Mouse (Mus musculus) CH12.LX (cell line): ENCODE measurements around the gene Cryab. TPM values are rescaled to one million over a fixed set of nuclear protein-coding genes. Genes with fewer than 3 reads are reported as not detected.

ENCODE experiments used
- DNase-seq: peaks from one replicate; pipeline ENCODE4 v3.0.0-alpha.2; 2013; ENCODE audit errors: extremely low read depth
- H3K27ac ChIP-seq: 2 replicates; pipeline ENCODE4 v1.5.1; 2012; ENCODE audit warnings: low read depth, mild to moderate bottlenecking, control low read depth, moderate library complexity; ENCODE audit not compliant: insufficient read depth
- H3K27me3 ChIP-seq: replicated peaks from 2 replicates; pipeline ENCODE3; 2012; ENCODE audit warnings: inconsistent platforms
- H3K36me3 ChIP-seq, 2 experiments: replicated peaks in 1 of 2; 2 replicates each; pipeline versions ENCODE3 to v1.6.1; 2012; ENCODE audit warnings: inconsistent platforms in 1 of 2, low read length in 1 of 2, mild to moderate bottlenecking in 1 of 2, mixed read lengths in 1 of 2, moderate library complexity in 1 of 2; ENCODE audit not compliant: control insufficient read depth in 1 of 2, insufficient read depth in 1 of 2
- H3K4me1 ChIP-seq, 2 experiments: 2 replicates each; pipeline ENCODE4 v1.6.1; 2012; ENCODE audit warnings: inconsistent platforms in 1 of 2, moderate library complexity in 1 of 2; ENCODE audit not compliant: insufficient read depth in 2 of 2, control insufficient read depth in 1 of 2
- H3K4me2 ChIP-seq: 2 replicates; pipeline ENCODE4 v1.6.1; 2012; ENCODE audit warnings: low read depth, mild to moderate bottlenecking, control low read depth; ENCODE audit not compliant: poor library complexity, insufficient read depth, severe bottlenecking
- H3K4me3 ChIP-seq, 3 experiments: fragments of 150-350 bp in 1 of 3; sonication (generic) in 1 of 3; replicated peaks in 1 of 3; 2 replicates each; pipeline versions ENCODE3 to v1.5.1; 2011 to 2012; ENCODE audit warnings: low read depth in 2 of 3, low read length in 2 of 3, mild to moderate bottlenecking in 2 of 3, moderate library complexity in 2 of 3, control low read depth in 1 of 3, improper control_type of control experiment in 1 of 3, inconsistent platforms in 1 of 3, mixed read lengths in 1 of 3; ENCODE audit not compliant: poor library complexity in 1 of 3
- H3K79me2 ChIP-seq: replicated peaks from 2 replicates; pipeline ENCODE4 v1.6.1; 2012; ENCODE audit warnings: mild to moderate bottlenecking, moderate library complexity; ENCODE audit not compliant: control insufficient read depth, poor library complexity, insufficient read depth, severe bottlenecking; ENCODE audit errors: extremely low read depth
- H3K9ac ChIP-seq: 2 replicates; pipeline ENCODE4 v1.6.1; 2012; ENCODE audit warnings: low read depth, mild to moderate bottlenecking, control low read depth, moderate library complexity; ENCODE audit not compliant: insufficient read depth
- H3K9me3 ChIP-seq: replicated peaks from 2 replicates; pipeline ENCODE3; 2012; ENCODE audit warnings: low read length, inconsistent platforms, mixed read lengths
- BHLHE40 ChIP-seq: IDR thresholded peaks from 2 replicates; pipeline ENCODE4 v1.6.1; 2011; ENCODE audit warnings: mild to moderate bottlenecking, low read depth, low read length, improper control_type of control experiment
- CHD2 ChIP-seq: IDR thresholded peaks from 2 replicates; pipeline ENCODE4 v1.6.1; 2011; ENCODE audit warnings: low read length, improper control_type of control experiment
- CTCF ChIP-seq, 2 experiments: IDR thresholded peaks in 1 of 2; conservative IDR thresholded peaks in 1 of 2; 2 replicates each; pipeline ENCODE4 v1.5.1; 2011 to 2012; ENCODE audit warnings: low read depth in 2 of 2, low read length in 2 of 2, improper control_type of control experiment in 1 of 2, inconsistent platforms in 1 of 2, mild to moderate bottlenecking in 1 of 2, moderate library complexity in 1 of 2
- HCFC1 ChIP-seq: IDR thresholded peaks from 2 replicates; pipeline ENCODE4 v1.6.1; 2012; ENCODE audit warnings: low read depth, mild to moderate bottlenecking, inconsistent platforms, low read length, improper control_type of control experiment
- MAX ChIP-seq: IDR thresholded peaks from 2 replicates; pipeline ENCODE4 v1.6.1; 2011; ENCODE audit warnings: low read length, improper control_type of control experiment
- MAZ ChIP-seq: IDR thresholded peaks from 2 replicates; pipeline ENCODE4 v1.6.1; 2012; ENCODE audit warnings: low read depth, mild to moderate bottlenecking, inconsistent platforms, low read length, improper control_type of control experiment, moderate library complexity
- NRF1 ChIP-seq: IDR thresholded peaks from 2 replicates; pipeline ENCODE4 v1.6.1; 2014; ENCODE audit warnings: low read depth, mild to moderate bottlenecking, inconsistent platforms, low read length, improper control_type of control experiment, moderate library complexity
- POLR2A ChIP-seq: IDR thresholded peaks from 2 replicates; pipeline ENCODE4 v1.6.1; 2011; ENCODE audit warnings: low read depth, mild to moderate bottlenecking, improper control_type of control experiment, low read length
- POLR2AphosphoS2 ChIP-seq: IDR thresholded peaks from 2 replicates; pipeline ENCODE4 v1.6.1; 2011; ENCODE audit warnings: low read depth, low read length, improper control_type of control experiment
- RAD21 ChIP-seq: IDR thresholded peaks from 2 replicates; pipeline ENCODE4 v1.6.1; 2011; ENCODE audit warnings: low read depth, mild to moderate bottlenecking, low read length, improper control_type of control experiment, moderate library complexity
- RCOR1 ChIP-seq: conservative IDR thresholded peaks from 2 replicates; pipeline ENCODE4 v1.6.1; 2012; ENCODE audit warnings: low read depth, mild to moderate bottlenecking, inconsistent platforms, low read length, improper control_type of control experiment
- SIN3A ChIP-seq: IDR thresholded peaks from 2 replicates; pipeline ENCODE4 v1.6.1; 2012; ENCODE audit warnings: low read length, improper control_type of control experiment, inconsistent platforms
- TCF12 ChIP-seq: IDR thresholded peaks from 2 replicates; pipeline ENCODE4 v1.6.1; 2014; ENCODE audit warnings: low read depth, mild to moderate bottlenecking, inconsistent platforms, low read length, improper control_type of control experiment
- USF2 ChIP-seq: conservative IDR thresholded peaks from 2 replicates; pipeline ENCODE4 v1.6.1; 2011; ENCODE audit warnings: low read depth, low read length, improper control_type of control experiment
- ZMIZ1 ChIP-seq: IDR thresholded peaks from 2 replicates; pipeline ENCODE4 v1.6.1; 2012; ENCODE audit warnings: low read depth, mild to moderate bottlenecking, inconsistent platforms, low read length, improper control_type of control experiment
- ZNF384 ChIP-seq: IDR thresholded peaks from 2 replicates; pipeline ENCODE4 v1.6.1; 2012; ENCODE audit warnings: low read depth, low read length, improper control_type of control experiment, inconsistent platforms
- dilution Hi-C: fragments of 300-500 bp; cut with MboI; formaldehyde crosslinking; loops from 2 replicates; pipeline ENCODE4 v1.14.3; 2020; ENCODE audit warnings: low sequenced_read_pairs; ENCODE audit not compliant: extremely low pct_unique_long_range_greater_than_20kb, extremely low pct_ligation_motif_present
- in situ Hi-C: fragments of 300-500 bp; cut with MboI; formaldehyde crosslinking; loops from 3 replicates; pipeline ENCODE4 v1.14.3; 2019; ENCODE audit warnings: low sequenced_read_pairs, low pct_ligation_motif_present, low pct_unique_long_range_greater_than_20kb, mixed read lengths
- polyA plus RNA-seq: library from polyadenylated mRNA; unstranded; fragments of >175 nt; gene quantifications from 2 replicates; pipeline ENCODE4 v1.2.1, GENCODE M21; 2012; ENCODE audit warnings: low read depth; ENCODE audit not compliant: insufficient read length
- total RNA-seq, 2 experiments: library from RNA; depleted of rRNA; stranded (reverse); fragments of 300-350 nt in 1 of 2; fragments of >200 nt in 1 of 2; gene quantifications; 2 replicates each; pipeline ENCODE4 v1.2.3; 2012 to 2014

The Cryab gene
- total and polyA plus RNA-seq, 3 experiments: not detected

GRCm38 (mm10) chr9:50750706-50751105 lies 419 bp upstream of the Cryab start:
- Histone ChIP-seq H3K27me3 (peaks cover 18% of the 10 kb centered on the region), H3K79me2 (no peaks in the 10 kb centered on the region), H3K36me3 (no peaks in the 10 kb centered on the region), H3K9ac (no peak overlapping the region), H3K9me3 (no peaks in the 10 kb centered on the region), H3K4me1 (no peaks in the 10 kb centered on the region), H3K4me2 (no peak overlapping the region), H3K4me3 (no peak overlapping the region), H3K27ac (no peak overlapping the region)
- dilution Hi-C loops (no loop called here), in situ Hi-C loops (no loop called here)
- TF ChIP-seq ZMIZ1 (no peak), RAD21 (no peak), CTCF (conservative IDR thresholded peaks at IDR 0.05 in 1 of 2, IDR thresholded peaks at IDR 0.05 in 1 of 2; ENCODE audit: low read depth in 2 of 2, low read length in 2 of 2) (no peak), POLR2A (no peak), POLR2AphosphoS2 (no peak)
- DNase-seq: no peak

DNA sequence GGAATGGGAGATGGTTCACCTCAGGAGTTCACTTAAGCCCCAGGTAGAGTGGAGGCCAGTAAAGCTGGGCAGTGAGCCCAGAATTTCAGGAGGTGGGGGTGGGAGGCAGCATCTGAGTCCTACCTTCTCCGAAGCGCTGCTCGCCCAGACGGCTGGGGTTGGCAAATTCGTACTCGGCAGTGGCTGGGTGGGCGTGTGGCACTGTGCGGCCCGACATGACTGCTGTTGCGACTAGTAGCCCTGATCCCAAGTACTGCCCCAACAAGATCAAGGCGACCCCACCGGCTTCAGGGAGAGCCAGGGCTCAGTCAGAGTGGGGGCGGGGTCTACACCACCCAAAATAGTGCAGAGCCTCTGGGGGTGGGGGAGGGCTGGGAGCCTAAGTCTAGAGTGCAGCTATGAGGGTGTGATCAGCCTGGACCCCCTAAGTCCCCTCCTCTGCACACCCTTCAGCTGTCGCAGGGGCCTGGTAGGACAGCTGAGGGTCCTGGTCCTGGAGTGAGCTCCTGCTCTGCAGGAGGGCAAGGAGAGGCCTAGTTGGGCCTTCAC lies 1.0 kb downstream of the Cryab start, which contains the start of gene Hspb2:
Hspb2 (minus strand) TSS at position 301 of the 549 bp plus-strand sequence.
- H3K4me1 ChIP-seq: no peaks in the 10 kb centered on the region
- in situ Hi-C loops: no loop called here
- H3K4me2 ChIP-seq: no peak within 1 kb of the TSS
- H3K9me3 ChIP-seq: no peaks in the 10 kb centered on the region
- TF ChIP-seq SIN3A (no peak), USF2 (no peak), POLR2A (no peak), RCOR1 (no peak), CHD2 (no peak), ZNF384 (no peak), HCFC1 (no peak), TCF12 (no peak), MAX (no peak), BHLHE40 (no peak), MAZ (no peak), POLR2AphosphoS2 (no peak), ZMIZ1 (no peak), NRF1 (no peak)
- H3K27me3 ChIP-seq: peaks cover 18% of the 10 kb centered on the region
- no peaks in the 10 kb centered on the region for H3K36me3 ChIP-seq
- dilution Hi-C loops: no loop called here
- no peak within 1 kb of the TSS for H3K4me3 ChIP-seq
- DNase-seq: no peak
- H3K9ac ChIP-seq: no peak within 1 kb of the TSS
- no peak within 1 kb of the TSS for H3K27ac ChIP-seq
- H3K79me2 ChIP-seq: no peaks in the 10 kb centered on the region
